Mouse (Mus musculus) left cerebral cortex, adult 8-10 months (tissue): ENCODE results near the gene Spats2. TPM values are rescaled to one million over a fixed set of nuclear protein-coding genes. Genes with fewer than 3 reads are reported as not detected.
"Not testable (repeated sequence)": the region's sequence is repeated elsewhere in the genome, so short reads cannot be mapped to it uniquely, and the experiment has no call there.

Experiments
- DNase-seq, 2 experiments: peaks; one replicate each; pipeline ENCODE4 v3.0.0; 2022; ENCODE audit warnings: low spot score in 2 of 2
- total RNA-seq, 4 experiments: library from RNA; stranded (reverse); gene quantifications; 2 replicates each; pipeline ENCODE4 v1.2.4; 2022

Gene Spats2
- total RNA-seq, 4 experiments from 2014 or later, result 29.7 to 34.1 (median 33.2) TPM

- DNase-seq, result peak; percentile 56 to 81
Observed at GRCm38 (mm10) chr15:99223585-99224207, 98.0 kb downstream of the Spats2 start.

DNA sequence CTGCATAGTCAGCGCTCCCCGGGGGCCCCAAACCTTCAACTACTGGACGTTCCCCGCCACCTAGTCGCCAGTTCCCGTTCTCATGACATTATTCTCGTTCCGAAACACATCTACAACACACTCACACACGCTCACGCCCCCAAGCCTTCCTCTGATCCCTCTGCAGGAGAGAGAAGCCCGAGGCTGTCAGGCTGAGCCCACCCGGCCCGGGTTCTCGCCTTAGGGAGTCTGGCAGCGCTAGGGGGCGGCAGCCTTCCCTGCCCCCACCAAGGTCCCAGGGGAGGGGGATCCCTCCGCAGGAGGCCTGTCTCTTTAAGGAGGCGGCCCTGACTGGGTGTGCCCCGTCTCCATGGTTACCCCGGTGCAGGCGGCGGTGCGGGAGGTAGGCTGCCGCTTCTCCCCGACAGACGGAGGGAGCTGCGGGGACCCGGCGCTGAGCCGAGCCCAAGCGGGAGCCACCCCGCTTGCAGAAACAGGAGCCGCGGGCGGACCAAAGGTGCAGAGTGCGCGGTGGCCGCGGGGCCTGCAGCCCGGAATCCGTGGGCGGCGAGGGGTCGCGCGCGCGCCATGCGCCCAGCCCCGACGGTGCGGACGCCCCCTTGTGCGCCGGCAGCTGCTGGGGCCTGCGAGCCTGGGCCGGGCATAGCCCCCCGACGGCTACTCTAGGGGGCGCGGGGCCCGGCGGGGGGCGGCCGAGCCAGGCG is 98.6 kb downstream of the Spats2 start, which contains the start of gene Kcnh3:
Kcnh3 (plus strand) TSS at position 654 of the 704 bp plus-strand sequence.
- DNase-seq, result peak; percentile 55 to 78

GRCm38 (mm10) chr15:99225081-99225810 is 99.5 kb downstream of the Spats2 start:
- peak in 1 of 2 experiments; percentile 79 for DNase-seq

- DNase-seq, result no peak
Observed at GRCm38 (mm10) chr15:99226090-99226489, 100.4 kb downstream of the Spats2 start.

GRCm38 (mm10) chr15:99231998-99232397 is 106.3 kb downstream of the Spats2 start:
- no peak for DNase-seq

- no peak for DNase-seq
Observed at GRCm38 (mm10) chr15:99233719-99234118, 108.0 kb downstream of the Spats2 start.

DNA sequence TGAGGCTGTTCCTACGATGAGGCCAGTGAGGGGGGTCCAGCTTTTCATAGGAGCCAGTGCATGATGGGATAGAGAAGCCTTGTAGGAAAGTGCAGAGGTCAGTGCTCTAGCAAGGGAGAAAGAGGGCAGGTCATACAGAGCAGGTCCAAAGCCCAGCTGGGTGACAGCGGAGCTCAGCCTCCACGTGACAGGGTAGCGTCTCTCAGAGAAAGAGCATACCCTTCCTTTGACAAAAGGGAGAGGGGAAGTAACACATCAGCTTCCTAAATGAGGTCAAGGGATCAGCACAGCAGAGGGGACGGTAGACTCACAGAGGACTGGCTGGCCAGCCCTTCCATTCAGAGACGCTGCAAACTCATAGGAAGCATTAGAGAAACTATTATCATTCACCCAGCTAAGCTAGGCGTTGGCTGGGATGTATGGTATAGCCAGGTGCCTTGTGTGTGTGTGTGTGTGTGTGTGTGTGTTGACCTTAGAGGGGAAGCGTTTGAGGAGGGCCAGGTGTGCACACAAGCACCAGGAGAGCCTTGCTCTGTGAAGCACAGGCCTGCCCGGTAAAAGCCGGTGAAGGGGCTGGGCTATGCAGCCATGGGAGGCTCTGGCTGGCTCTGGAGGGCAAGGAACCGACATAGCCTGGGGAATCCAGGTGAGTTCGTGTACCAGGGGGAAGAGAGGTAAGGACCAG is 108.8 kb downstream of the Spats2 start:
- DNase-seq, result no peak

DNA sequence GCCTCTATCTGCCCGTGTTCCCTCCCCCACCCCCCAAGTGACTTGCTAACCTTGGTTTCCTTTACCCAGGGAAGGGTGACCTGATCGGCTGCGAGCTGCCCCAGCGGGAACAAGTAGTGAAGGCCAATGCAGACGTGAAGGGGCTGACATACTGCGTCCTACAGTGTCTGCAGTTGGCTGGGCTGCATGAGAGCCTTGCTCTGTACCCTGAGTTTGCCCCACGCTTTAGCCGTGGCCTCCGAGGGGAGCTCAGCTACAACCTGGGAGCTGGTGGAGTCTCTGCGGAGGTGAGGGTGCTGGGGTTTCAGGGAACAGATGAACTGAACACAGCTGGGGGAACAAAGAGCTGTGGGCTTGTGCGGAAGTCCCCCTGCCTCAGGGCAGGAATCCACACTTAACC is 112.3 kb downstream of the Spats2 start:
- DNase-seq, result no peak

GRCm38 (mm10) chr15:99240129-99240528 is 114.4 kb downstream of the Spats2 start:
- DNase-seq, result no peak

- no peak for DNase-seq
Observed at GRCm38 (mm10) chr15:99241249-99241648, 115.5 kb downstream of the Spats2 start.

DNA sequence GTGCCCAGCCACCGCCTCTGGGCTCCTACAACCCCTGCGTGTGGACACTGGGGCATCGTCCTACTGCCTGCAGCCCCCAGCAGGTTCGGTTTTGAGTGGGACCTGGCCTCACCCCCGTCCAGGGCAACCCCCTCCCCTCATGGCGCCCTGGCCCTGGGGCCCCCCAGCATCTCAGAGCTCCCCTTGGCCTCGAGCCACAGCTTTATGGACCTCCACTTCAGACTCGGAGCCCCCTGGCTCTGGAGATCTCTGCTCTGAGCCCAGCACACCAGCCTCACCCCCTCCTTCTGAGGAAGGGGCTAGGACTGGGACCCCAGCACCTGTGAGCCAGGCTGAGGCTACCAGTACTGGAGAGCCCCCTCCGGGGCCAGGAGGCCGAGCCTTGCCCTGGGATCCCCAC is 116.3 kb downstream of the Spats2 start:
- DNase-seq, result no peak

DNA sequence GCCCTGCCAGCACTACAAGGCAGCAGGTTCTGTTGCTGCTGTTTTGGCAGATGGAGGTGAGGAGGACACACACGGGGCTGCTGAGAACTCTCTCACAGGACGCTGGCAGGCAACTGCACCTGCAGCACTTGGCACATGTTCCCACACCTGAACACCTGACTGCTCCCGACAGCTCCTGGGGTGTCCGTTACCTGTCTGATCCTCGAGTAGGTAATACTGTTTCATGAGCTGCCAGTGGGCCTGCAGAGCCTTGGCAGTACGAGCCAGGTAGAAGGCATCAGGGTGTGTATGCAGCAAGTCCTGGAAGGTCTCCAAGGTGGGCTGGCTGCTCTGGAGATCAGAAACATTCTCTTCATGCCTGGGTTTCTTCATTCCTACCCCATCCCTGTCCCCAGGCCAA is 121.0 kb downstream of the Spats2 start:
- DNase-seq, result not testable (repeated sequence)

- DNase-seq, result peak in 1 of 2 experiments; percentile 91
Observed at GRCm38 (mm10) chr15:99248972-99249371, 123.3 kb downstream of the Spats2 start.

GRCm38 (mm10) chr15:99249938-99250337 is 124.2 kb downstream of the Spats2 start:
- DNase-seq, result no peak

- DNase-seq, result not testable (repeated sequence)
Observed at GRCm38 (mm10) chr15:99251111-99251510, 125.4 kb downstream of the Spats2 start.

GRCm38 (mm10) chr15:99251626-99252380 is 126.1 kb downstream of the Spats2 start, which contains the start of gene Mcrs1:
TSS of gene Mcrs1 (minus strand) at chr15:99251961.
- peak; percentile 95 to 98 for DNase-seq

DNA sequence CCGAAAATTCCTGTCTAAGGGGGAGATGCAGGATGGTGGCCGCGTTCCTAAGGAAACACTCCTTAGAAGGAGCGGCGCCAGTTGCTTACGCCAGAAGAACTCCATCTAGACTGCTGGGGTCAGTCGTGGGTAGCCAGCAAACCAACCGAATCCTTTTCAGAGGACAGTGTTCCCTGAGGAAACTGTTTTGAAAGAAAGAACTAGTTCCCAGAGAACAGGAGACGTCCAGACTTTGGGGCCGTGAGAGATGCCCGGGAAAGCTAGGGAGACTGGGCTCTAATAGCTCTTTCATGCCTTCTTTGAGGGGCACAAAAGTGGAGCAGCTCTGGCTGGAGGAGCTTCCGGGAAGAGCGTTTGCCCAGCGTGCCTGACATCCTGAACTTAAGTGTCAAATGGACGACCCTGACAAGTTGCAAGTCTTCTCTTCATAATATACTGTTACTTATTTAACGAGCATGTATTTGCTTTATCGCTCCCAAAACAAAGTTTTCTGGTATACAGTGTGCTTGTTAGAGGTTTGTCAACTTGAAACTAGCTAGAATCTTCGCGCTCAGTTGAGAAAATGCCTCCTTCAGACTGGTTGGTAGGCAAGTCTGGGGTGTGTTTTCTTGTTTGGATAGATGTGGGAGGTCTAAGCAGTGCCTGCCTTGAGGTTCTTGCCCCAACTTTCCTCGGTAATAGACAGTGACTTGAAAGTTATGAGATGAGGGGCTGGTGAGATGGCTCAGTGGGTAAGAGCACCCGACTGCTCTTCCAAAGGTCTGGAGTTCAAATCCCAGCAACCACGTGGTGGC is 126.9 kb downstream of the Spats2 start:
- no peak for DNase-seq

DNA sequence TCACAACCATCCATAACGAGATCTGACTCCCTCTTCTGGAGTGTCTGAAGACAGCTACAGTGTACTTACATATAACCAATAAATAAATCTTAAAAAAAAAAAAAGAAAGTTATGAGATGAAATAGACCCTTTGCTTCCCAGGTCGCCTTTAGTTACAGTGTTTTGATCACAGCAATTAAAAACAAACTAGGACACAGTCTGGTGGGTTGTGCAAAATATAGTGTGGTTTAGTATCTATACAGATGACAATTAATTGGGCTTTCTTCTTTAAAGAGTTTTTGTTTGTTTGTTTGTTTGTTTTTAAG is 127.4 kb downstream of the Spats2 start:
- DNase-seq, result not testable (repeated sequence)

GRCm38 (mm10) chr15:99253772-99254171 is 128.1 kb downstream of the Spats2 start:
- no peak for DNase-seq

- DNase-seq, result no peak
Observed at GRCm38 (mm10) chr15:99254477-99255005, 128.8 kb downstream of the Spats2 start.
